Mouse (Mus musculus): Measurements from ENCODE around the gene Vmn1r32. TPM values are rescaled to one million over a fixed set of nuclear protein-coding genes. Genes with fewer than 3 reads are reported as not detected.

The Vmn1r32 gene
- polyA plus RNA-seq (2015; fragmentation: Nextera tagmentation; extraction: Ambion mirVana) = not detected in 2 replicates

GRCm38 (mm10) chr6:66559996-66560395 lies at the start of gene Vmn1r32:
Gene Vmn1r32, minus strand, starts transcription at chr6:66560096.
- WGBS = 88% methylated on average over 1 of the region's 1 CpGs
- no peaks in the 10 kb centered on the region for H3K27me3 ChIP-seq
- no peaks in the 10 kb centered on the region for H3K4me1 ChIP-seq (replicated peaks)
- ATAC-seq (ENCODE audit: low FRiP score, low read depth) = no peak
- no peak within 1 kb of the TSS for H3K9ac ChIP-seq
- no peaks in the 10 kb centered on the region for H3K9me3 ChIP-seq
- no peak within 1 kb of the TSS for H3K27ac ChIP-seq (replicated peaks)
- H3K36me3 ChIP-seq = no peaks in the 10 kb centered on the region
- no peak within 1 kb of the TSS for H3K4me3 ChIP-seq
- H3K4me2 ChIP-seq = no peak within 1 kb of the TSS

- no peak for ATAC-seq (ENCODE audit: low FRiP score, low read depth)
- no peak overlapping the region for H3K9ac ChIP-seq
- no peaks in the 10 kb centered on the region for H3K36me3 ChIP-seq
- H3K4me3 ChIP-seq = no peak overlapping the region
- no peaks in the 10 kb centered on the region for H3K27me3 ChIP-seq
- H3K9me3 ChIP-seq = no peaks in the 10 kb centered on the region
- no peak overlapping the region for H3K27ac ChIP-seq (replicated peaks)
- no peaks in the 10 kb centered on the region for H3K4me1 ChIP-seq (replicated peaks)
- no peak overlapping the region for H3K4me2 ChIP-seq
These were observed 35.9 kb upstream of the Vmn1r32 start for GRCm38 (mm10) chr6:66595804-66596203.

GRCm38 (mm10) chr6:66535966-66536365 lies 23.9 kb downstream of the Vmn1r32 start:
- no peak overlapping the region for H3K27ac ChIP-seq (replicated peaks)
- WGBS = 19% methylated on average over 7 of the region's 7 CpGs
- peak overlapping the region; percentile 49 for H3K9ac ChIP-seq

GRCm38 (mm10) chr6:66535028-66535862 lies 24.7 kb downstream of the Vmn1r32 start, which contains the start of gene Mad2l1:
Gene Mad2l1, plus strand, starts transcription at chr6:66535390.
- no peaks in the 10 kb centered on the region for H3K9me3 ChIP-seq
- H3K4me3 ChIP-seq = peak within 1 kb of the TSS; percentile 66
- H3K27ac ChIP-seq (replicated peaks) = peak within 1 kb of the TSS; percentile 88
- peak; percentile 100 for ATAC-seq (ENCODE audit: low FRiP score, low read depth)
- H3K27me3 ChIP-seq = no peaks in the 10 kb centered on the region
- peak within 1 kb of the TSS; percentile 49 for H3K9ac ChIP-seq
- 0% methylated on average over 57 of the region's 57 CpGs for WGBS
- peaks cover 12% of the 10 kb centered on the region for H3K4me1 ChIP-seq (replicated peaks)
- peak within 1 kb of the TSS; percentile 74 for H3K4me2 ChIP-seq
- no peaks in the 10 kb centered on the region for H3K36me3 ChIP-seq

More at GRCm38 (mm10) chr6:66535966-66536365, 23.9 kb downstream of the Vmn1r32 start:
- no peaks in the 10 kb centered on the region for H3K27me3 ChIP-seq
- no peak for ATAC-seq (ENCODE audit: low FRiP score, low read depth)
- H3K36me3 ChIP-seq = no peaks in the 10 kb centered on the region
- H3K9me3 ChIP-seq = no peaks in the 10 kb centered on the region
- H3K4me3 ChIP-seq = peak overlapping the region; percentile 66
- peak overlapping the region; percentile 74 for H3K4me2 ChIP-seq
- peaks cover 12% of the 10 kb centered on the region for H3K4me1 ChIP-seq (replicated peaks)

- Histone ChIP-seq H3K9ac (peak overlapping the region; percentile 49), H3K4me3 (peak overlapping the region; percentile 66), H3K27ac (replicated peaks) (peak overlapping the region; percentile 88), H3K4me2 (peak overlapping the region; percentile 74), H3K36me3 (no peaks in the 10 kb centered on the region), H3K27me3 (no peaks in the 10 kb centered on the region), H3K9me3 (no peaks in the 10 kb centered on the region), H3K4me1 (replicated peaks) (peaks cover 12% of the 10 kb centered on the region)
- no peak for ATAC-seq (ENCODE audit: low FRiP score, low read depth)
- WGBS = 81% methylated on average over 5 of the region's 5 CpGs
These were observed 25.4 kb downstream of the Vmn1r32 start for GRCm38 (mm10) chr6:66534366-66534941.

- 22% methylated on average over 3 of the region's 3 CpGs for WGBS
- H3K9ac ChIP-seq = no peak overlapping the region
- no peaks in the 10 kb centered on the region for H3K36me3 ChIP-seq
- H3K4me1 ChIP-seq (replicated peaks) = peaks cover 12% of the 10 kb centered on the region
- no peaks in the 10 kb centered on the region for H3K27me3 ChIP-seq
- H3K9me3 ChIP-seq = no peaks in the 10 kb centered on the region
- no peak overlapping the region for H3K4me3 ChIP-seq
- ATAC-seq (ENCODE audit: low FRiP score, low read depth) = no peak
- no peak overlapping the region for H3K4me2 ChIP-seq
- H3K27ac ChIP-seq (replicated peaks) = no peak overlapping the region
These were observed 26.7 kb downstream of the Vmn1r32 start for GRCm38 (mm10) chr6:66533241-66533640.

- H3K4me1 ChIP-seq (replicated peaks) = no peaks in the 10 kb centered on the region
- no peak overlapping the region for H3K9ac ChIP-seq
- no peaks in the 10 kb centered on the region for H3K27me3 ChIP-seq
- H3K9me3 ChIP-seq = no peaks in the 10 kb centered on the region
- H3K36me3 ChIP-seq = no peaks in the 10 kb centered on the region
- ATAC-seq (ENCODE audit: low FRiP score, low read depth) = no peak
- no peak overlapping the region for H3K27ac ChIP-seq (replicated peaks)
- H3K4me3 ChIP-seq = no peak overlapping the region
- no peak overlapping the region for H3K4me2 ChIP-seq
- 93% methylated on average over 10 of the region's 10 CpGs for WGBS
These were observed 31.5 kb downstream of the Vmn1r32 start for GRCm38 (mm10) chr6:66528386-66528785.

- Histone ChIP-seq H3K27ac (replicated peaks) (no peak overlapping the region), H3K27me3 (no peaks in the 10 kb centered on the region), H3K36me3 (no peaks in the 10 kb centered on the region), H3K9me3 (no peaks in the 10 kb centered on the region), H3K4me3 (no peak overlapping the region), H3K9ac (no peak overlapping the region), H3K4me2 (no peak overlapping the region), H3K4me1 (replicated peaks) (no peaks in the 10 kb centered on the region)
- 91% methylated on average over 5 of the region's 5 CpGs for WGBS
- ATAC-seq (ENCODE audit: low FRiP score, low read depth) = no peak
These were observed 43.5 kb downstream of the Vmn1r32 start for GRCm38 (mm10) chr6:66516368-66516767.

Other genes starting within 250 kb of the Vmn1r32 start
- 20.3 and 24.9 TPM in 2 replicates for gene Mad2l1, start 24.7 kb downstream of the Vmn1r32 start, polyA plus RNA-seq (2015; fragmentation: Nextera tagmentation; extraction: Ambion mirVana)
- gene Vmn1r33, start 58.2 kb upstream of the Vmn1r32 start, polyA plus RNA-seq (2015; fragmentation: Nextera tagmentation; extraction: Ambion mirVana) = not detected in 2 replicates
- gene Vmn1r34, start 83.8 kb upstream of the Vmn1r32 start, polyA plus RNA-seq (2015; fragmentation: Nextera tagmentation; extraction: Ambion mirVana) = not detected in 2 replicates
- not detected in 2 replicates for gene Vmn1r35, start 125.8 kb upstream of the Vmn1r32 start, polyA plus RNA-seq (2015; fragmentation: Nextera tagmentation; extraction: Ambion mirVana)
- gene Vmn1r36, start 159.1 kb upstream of the Vmn1r32 start, polyA plus RNA-seq (2015; fragmentation: Nextera tagmentation; extraction: Ambion mirVana) = not detected in 2 replicates
- not detected in 2 replicates for gene Vmn1r37, start 169.3 kb upstream of the Vmn1r32 start, polyA plus RNA-seq (2015; fragmentation: Nextera tagmentation; extraction: Ambion mirVana)
- gene Vmn1r38, start 222.5 kb upstream of the Vmn1r32 start, polyA plus RNA-seq (2015; fragmentation: Nextera tagmentation; extraction: Ambion mirVana) = not detected in 2 replicates